Mouse (Mus musculus): ENCODE results near the gene Tanc1. TPM values are rescaled to one million over a fixed set of nuclear protein-coding genes. Genes with fewer than 3 reads are reported as not detected.

The Tanc1 gene
- total RNA-seq, 1 experiment from 2014 or later = 5.9 TPM

DNA sequence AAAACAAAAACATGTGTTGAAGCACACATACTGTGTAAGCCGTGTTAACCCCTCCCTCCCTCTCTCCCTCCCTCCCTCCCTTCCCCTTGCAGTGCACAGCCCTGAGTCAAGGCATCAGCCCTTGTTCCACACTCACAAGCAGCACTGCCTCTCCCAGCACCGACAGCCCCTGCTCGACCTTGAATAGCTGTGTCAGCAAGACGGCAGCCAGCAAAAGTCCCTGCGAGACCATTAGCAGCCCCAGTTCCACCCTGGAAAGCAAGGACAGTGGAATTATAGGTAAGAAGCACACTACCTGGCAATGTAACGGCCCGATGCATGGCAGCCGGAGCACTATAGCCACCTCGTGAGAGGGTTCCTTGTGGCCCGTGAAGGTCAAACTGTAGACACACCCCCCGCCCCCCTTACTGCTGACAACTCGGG is 160.4 kb downstream of the Tanc1 start:
- ATAC-seq (ENCODE audit: extremely low read depth, insufficient number of reproducible peaks, low FRiP score, poor library complexity, severe bottlenecking) = no peak

GRCm38 (mm10) chr2:59774374-59774773 is 162.5 kb downstream of the Tanc1 start:
- no peak for ATAC-seq (ENCODE audit: extremely low read depth, insufficient number of reproducible peaks, low FRiP score, poor library complexity, severe bottlenecking)

DNA sequence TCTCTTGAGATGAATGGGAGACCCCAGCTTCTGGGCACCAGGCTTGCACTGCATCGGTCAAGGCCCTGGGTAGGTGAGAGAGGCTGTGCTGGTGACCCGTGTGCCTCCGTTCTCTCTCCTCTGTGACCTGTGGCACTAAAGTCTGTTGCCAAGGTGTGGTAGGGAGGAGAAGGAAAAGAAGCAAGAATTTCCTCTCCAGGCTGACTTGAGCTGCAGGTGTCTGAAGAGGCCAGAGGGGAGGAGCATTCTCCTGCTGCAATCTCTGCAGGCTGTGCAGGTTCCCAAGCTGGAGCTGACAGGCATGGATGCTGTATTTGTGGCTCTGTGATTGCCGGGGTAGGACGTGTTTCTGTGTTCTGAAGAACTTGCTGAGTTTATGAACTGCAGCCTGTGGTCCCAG is 163.3 kb downstream of the Tanc1 start:
- no peak for ATAC-seq (ENCODE audit: extremely low read depth, insufficient number of reproducible peaks, low FRiP score, poor library complexity, severe bottlenecking)

GRCm38 (mm10) chr2:59775820-59776219 is 164.0 kb downstream of the Tanc1 start:
- ATAC-seq (ENCODE audit: extremely low read depth, insufficient number of reproducible peaks, low FRiP score, poor library complexity, severe bottlenecking) = no peak

- ATAC-seq (ENCODE audit: extremely low read depth, insufficient number of reproducible peaks, low FRiP score, poor library complexity, severe bottlenecking) = peak; percentile 20; the same call in 1 of the 2 replicates
Measured at GRCm38 (mm10) chr2:59779355-59779754, 167.5 kb downstream of the Tanc1 start.

DNA sequence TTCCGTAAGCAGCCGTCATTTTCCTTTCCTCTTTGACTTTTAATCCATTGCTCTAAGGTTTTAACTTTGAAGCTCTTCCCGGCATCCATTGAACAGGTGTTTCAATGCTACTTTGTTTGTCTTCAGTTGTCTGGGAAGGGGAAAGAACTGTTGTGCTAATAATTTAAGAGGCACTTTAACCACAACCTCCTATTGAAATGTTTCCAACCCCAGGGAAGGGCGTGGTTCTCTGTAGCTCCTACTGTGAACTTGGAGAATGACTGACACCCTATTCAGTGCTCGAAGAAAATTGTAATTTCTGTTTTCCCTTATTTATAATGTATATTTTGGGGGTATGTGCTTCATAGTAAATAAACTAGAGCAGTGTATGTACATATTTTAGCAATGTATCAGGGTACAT is 168.4 kb downstream of the Tanc1 start:
- ATAC-seq (ENCODE audit: extremely low read depth, insufficient number of reproducible peaks, low FRiP score, poor library complexity, severe bottlenecking) = no peak

GRCm38 (mm10) chr2:59783055-59783831 is 171.4 kb downstream of the Tanc1 start:
- ATAC-seq (ENCODE audit: extremely low read depth, insufficient number of reproducible peaks, low FRiP score, poor library complexity, severe bottlenecking) = no peak

GRCm38 (mm10) chr2:59783832-59784627 is 172.2 kb downstream of the Tanc1 start:
- ATAC-seq (ENCODE audit: extremely low read depth, insufficient number of reproducible peaks, low FRiP score, poor library complexity, severe bottlenecking) = no peak

- ATAC-seq (ENCODE audit: extremely low read depth, insufficient number of reproducible peaks, low FRiP score, poor library complexity, severe bottlenecking) = no peak
Measured at GRCm38 (mm10) chr2:59784628-59784883, 172.7 kb downstream of the Tanc1 start.

DNA sequence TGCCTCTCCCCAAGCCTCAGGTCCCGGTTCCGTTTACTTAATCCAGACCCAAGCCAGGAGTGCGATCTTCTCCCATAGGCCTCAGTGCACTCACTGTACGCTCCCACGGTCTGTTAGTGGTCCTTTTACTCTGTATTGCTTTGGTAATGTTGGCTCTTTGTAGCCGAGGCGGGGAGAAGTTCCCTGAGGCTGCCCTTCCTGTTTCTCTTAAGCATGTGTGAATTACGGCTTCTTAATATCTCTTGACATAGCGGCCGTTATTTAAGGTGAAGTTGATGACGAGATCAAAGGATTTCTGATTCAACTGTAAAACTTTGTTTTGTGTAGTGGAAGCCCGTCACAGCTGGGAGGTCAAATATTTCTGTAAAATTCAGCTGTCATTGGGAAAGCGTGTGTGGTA is 173.8 kb downstream of the Tanc1 start:
- ATAC-seq (ENCODE audit: extremely low read depth, insufficient number of reproducible peaks, low FRiP score, poor library complexity, severe bottlenecking) = no peak

- ATAC-seq (ENCODE audit: extremely low read depth, insufficient number of reproducible peaks, low FRiP score, poor library complexity, severe bottlenecking) = no peak
Measured at GRCm38 (mm10) chr2:59788704-59789500, 177.1 kb downstream of the Tanc1 start.

DNA sequence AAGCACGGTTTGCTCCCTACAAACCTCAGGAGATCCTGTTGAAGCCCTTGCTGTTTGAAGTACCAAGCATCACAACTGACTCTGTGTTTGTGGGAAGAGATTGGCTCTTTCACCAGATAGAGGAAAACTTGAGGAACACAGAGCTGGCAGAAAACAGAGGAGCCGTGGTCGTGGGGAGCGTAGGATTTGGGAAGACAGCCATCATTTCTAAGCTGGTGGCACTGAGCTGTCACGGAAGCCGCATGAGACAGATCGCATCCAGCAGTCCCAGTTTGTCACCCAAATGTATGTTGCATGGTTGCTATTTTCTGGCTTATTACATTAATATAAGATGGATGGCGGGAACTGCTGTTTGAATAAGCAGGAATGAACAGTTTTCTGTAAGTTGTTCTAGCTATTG is 179.8 kb downstream of the Tanc1 start:
- no peak for ATAC-seq (ENCODE audit: extremely low read depth, insufficient number of reproducible peaks, low FRiP score, poor library complexity, severe bottlenecking)

- ATAC-seq (ENCODE audit: extremely low read depth, insufficient number of reproducible peaks, low FRiP score, poor library complexity, severe bottlenecking) = no peak
Measured at GRCm38 (mm10) chr2:59793337-59793736, 181.5 kb downstream of the Tanc1 start.

DNA sequence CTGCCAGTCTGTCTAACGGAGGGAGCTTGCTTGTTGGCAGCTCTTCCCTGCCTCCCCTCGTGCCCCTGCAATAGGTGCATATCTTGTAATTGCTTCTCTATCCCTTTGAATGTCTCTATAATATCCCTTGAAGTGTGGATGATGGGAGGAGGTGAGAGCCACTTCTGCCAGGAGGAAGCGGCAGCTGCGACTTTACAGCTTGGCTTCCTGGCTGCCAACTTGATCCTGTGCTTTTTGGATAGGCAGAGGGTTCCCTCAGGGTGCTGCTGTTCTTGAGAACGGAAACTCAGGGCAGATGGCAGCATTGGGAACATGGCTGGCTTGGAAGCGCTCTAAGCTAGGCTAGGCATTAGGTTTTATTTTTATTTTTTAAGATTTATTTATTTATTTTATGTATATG is 183.0 kb downstream of the Tanc1 start:
- no peak for ATAC-seq (ENCODE audit: extremely low read depth, insufficient number of reproducible peaks, low FRiP score, poor library complexity, severe bottlenecking)

- no peak for ATAC-seq (ENCODE audit: extremely low read depth, insufficient number of reproducible peaks, low FRiP score, poor library complexity, severe bottlenecking)
Measured at GRCm38 (mm10) chr2:59798934-59799532, 187.2 kb downstream of the Tanc1 start.

DNA sequence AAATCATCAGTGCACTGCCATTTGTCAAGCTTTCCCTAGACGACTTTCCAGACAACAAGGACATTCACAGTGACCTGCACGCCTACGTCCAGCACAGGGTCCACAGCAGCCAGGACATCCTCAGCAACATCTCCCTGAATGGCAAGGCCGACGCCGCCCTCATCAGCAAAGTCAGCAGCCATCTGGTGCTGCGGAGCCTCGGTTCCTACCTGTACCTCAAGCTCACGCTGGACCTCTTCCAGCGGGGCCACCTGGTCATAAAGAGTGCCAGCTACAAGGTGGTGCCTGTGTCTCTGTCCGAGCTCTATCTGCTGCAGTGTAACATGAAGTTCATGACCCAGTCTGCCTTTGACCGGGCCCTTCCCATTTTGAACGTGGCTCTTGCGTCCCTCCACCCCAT is 187.7 kb downstream of the Tanc1 start:
- ATAC-seq (ENCODE audit: extremely low read depth, insufficient number of reproducible peaks, low FRiP score, poor library complexity, severe bottlenecking) = no peak

- ATAC-seq (ENCODE audit: extremely low read depth, insufficient number of reproducible peaks, low FRiP score, poor library complexity, severe bottlenecking) = peak; percentile 72
Measured at GRCm38 (mm10) chr2:59800481-59801266, 188.8 kb downstream of the Tanc1 start.

DNA sequence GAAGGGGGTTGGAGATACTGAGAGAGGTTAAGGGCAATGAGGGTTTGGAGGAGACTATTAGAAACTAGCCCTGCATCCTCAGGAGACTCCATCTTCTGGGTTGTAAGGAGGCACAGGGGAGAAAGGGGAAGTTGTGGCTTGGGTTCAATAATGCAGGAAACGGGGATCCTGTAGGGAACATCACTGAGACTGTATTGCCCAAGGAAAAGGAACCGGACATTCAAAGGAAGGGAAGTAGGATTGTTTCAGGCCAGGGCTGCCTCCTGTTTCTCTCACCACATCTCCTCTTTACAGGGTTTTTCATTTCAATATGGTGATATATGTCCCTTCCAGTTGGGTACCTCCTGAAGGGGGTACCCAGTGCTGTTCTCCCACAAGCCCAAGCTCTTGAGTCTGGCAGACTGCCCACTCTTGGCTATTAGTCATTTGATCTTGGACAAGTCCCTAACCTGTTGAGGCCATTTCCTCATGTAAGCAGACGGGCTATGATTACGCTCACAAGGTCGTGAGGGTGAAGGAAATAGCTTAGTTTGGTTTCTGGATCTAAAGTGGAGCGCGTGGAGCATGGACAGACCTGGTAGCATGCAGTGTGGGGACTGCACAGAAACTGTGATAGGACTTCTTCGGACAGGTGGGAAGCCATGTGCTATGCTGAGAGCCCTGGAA is 191.0 kb downstream of the Tanc1 start:
- no peak for ATAC-seq (ENCODE audit: extremely low read depth, insufficient number of reproducible peaks, low FRiP score, poor library complexity, severe bottlenecking)

Data from neutrophil, adult 5-6 weeks (primary cell).